Comparison of ENCODE assay signal across 11 mouse cellular contexts in the genomic region with DNA sequence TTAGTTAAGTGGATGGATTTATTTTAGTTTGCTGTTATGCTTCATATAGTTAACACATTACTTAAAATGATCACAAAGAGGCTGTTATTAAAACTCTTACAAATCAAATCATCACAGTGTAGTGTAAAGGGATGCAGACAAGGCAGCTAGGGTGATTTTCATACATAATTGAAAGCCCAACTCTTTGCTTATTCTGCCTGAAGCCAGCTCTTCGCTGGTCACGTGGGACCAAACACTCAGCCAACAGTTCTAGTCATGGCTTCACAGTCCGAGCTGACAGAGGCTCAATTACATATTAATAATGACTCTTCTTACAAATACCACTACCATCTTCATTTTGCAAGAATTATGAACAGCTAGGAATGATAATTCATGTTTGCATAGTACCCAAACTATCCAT.
DNase-seq lines count a peak whose midpoint lies in the region; ATAC-seq and TF ChIP-seq lines count a peak whose summit lies in the region.
"Had no signal": no experiment of that assay in that cellular context is flagged by ENCODE, and none has a peak within 500 bp of the region (broad histone marks: within the 10 kb centered on the region; RNA-seq: fewer than 3 reads in every experiment).

No protein-coding gene starts in this region.

- no peak for DNase-seq in heart, adult 9 months (ENCODE audit: low spot score in 2 of 2)
- DNase-seq in liver, adult 2 months (ENCODE audit: extremely low read depth, low read depth, low spot score): peak; percentile 33
- no peak for DNase-seq in liver
- no peak for DNase-seq in right cerebral cortex, postnatal 25 days
- DNase-seq: cerebellum, postnatal 36 days; spleen, adult 18-20 months had no signal

- no peaks in the 10 kb centered on the region for H3K9me3 ChIP-seq in heart, embryonic 15.5 days (replicated peaks)
- no peaks in the 10 kb centered on the region for H3K9me3 ChIP-seq in intestine, embryonic 15.5 days
- no peaks in the 10 kb centered on the region for H3K9me3 ChIP-seq in neural tube, embryonic 14.5 days (ENCODE audit: control insufficient read depth, low read length)
- H3K9me3 ChIP-seq: liver, embryonic 12.5 days; megakaryocyte, embryonic 14.5 days had no signal

- TF ChIP-seq CTCF in liver, adult 2 months (IDR thresholded peaks at IDR 0.05; ENCODE audit: low read depth, low read length): no peak

- H3K4me2 ChIP-seq in heart, embryonic 15.5 days: peak overlapping the region; percentile 42; the same call in 1 of the 2 replicates
- peak overlapping the region; percentile 52; the same call in 1 of the 2 replicates for H3K4me2 ChIP-seq in intestine, embryonic 15.5 days (replicated peaks)
- no peak overlapping the region for H3K4me2 ChIP-seq in neural tube, embryonic 14.5 days (ENCODE audit: low read depth, low read length)

- no peaks in the 10 kb centered on the region for H3K36me3 ChIP-seq in heart, embryonic 15.5 days
- H3K36me3 ChIP-seq in liver, adult 2 months (ENCODE audit: control insufficient read depth, insufficient read depth, low read length): no peaks in the 10 kb centered on the region
- no peaks in the 10 kb centered on the region for H3K36me3 ChIP-seq in intestine, embryonic 15.5 days
- H3K36me3 ChIP-seq in neural tube, embryonic 14.5 days (ENCODE audit: control insufficient read depth, insufficient read depth, low read length): no peaks in the 10 kb centered on the region
- H3K36me3 ChIP-seq: liver, embryonic 12.5 days had no signal

- ATAC-seq in heart, embryonic 15.5 days (replicated peaks; ENCODE audit: insufficient number of reproducible peaks, insufficient read depth, low FRiP score, low read depth): no peak
- ATAC-seq in intestine, embryonic 15.5 days: no peak
- ATAC-seq in neural tube, embryonic 14.5 days (ENCODE audit: low read depth): 0 out of 2 replicates have a peak, but pooled peaks have one; percentile 52
- ATAC-seq: liver, embryonic 12.5 days had no signal

- H3K4me3 ChIP-seq in heart, embryonic 15.5 days: no peak overlapping the region
- no peak overlapping the region for H3K4me3 ChIP-seq in liver, adult 2 months (ENCODE audit: insufficient read depth, low read depth, low read length)
- no peak overlapping the region for H3K4me3 ChIP-seq in intestine, embryonic 15.5 days (replicated peaks)
- no peak overlapping the region for H3K4me3 ChIP-seq in neural tube, embryonic 14.5 days (ENCODE audit: low read depth, low read length)
- H3K4me3 ChIP-seq: megakaryocyte, embryonic 14.5 days had no signal

- H3K27me3 ChIP-seq in heart, embryonic 15.5 days: no peaks in the 10 kb centered on the region
- H3K27me3 ChIP-seq in liver, adult 2 months (ENCODE audit: control insufficient read depth, insufficient read depth, low read length): no peaks in the 10 kb centered on the region
- H3K27me3 ChIP-seq in intestine, embryonic 15.5 days (replicated peaks): no peaks in the 10 kb centered on the region
- H3K27me3 ChIP-seq in neural tube, embryonic 14.5 days (ENCODE audit: control insufficient read depth, insufficient read depth, low read length): no peaks in the 10 kb centered on the region
- H3K27me3 ChIP-seq: liver, embryonic 12.5 days; megakaryocyte, embryonic 14.5 days had no signal

- 68% methylated on average over 3 of the region's 3 CpGs for WGBS in heart, embryonic 15.5 days
- 63% methylated on average over 3 of the region's 3 CpGs for WGBS in liver, adult 2 months
- WGBS in intestine, embryonic 15.5 days: 48% methylated on average over 3 of the region's 3 CpGs
- 39% methylated on average over 3 of the region's 3 CpGs for WGBS in neural tube, embryonic 14.5 days

- H3K27ac ChIP-seq in heart, embryonic 15.5 days: no peak overlapping the region
- H3K27ac ChIP-seq in liver, adult 2 months (replicated peaks; ENCODE audit: insufficient read depth, low read depth, low read length): no peak overlapping the region
- no peak overlapping the region for H3K27ac ChIP-seq in intestine, embryonic 15.5 days
- no peak overlapping the region for H3K27ac ChIP-seq in neural tube, embryonic 14.5 days (ENCODE audit: low read depth, low read length)
- H3K27ac ChIP-seq: liver, embryonic 12.5 days had no signal

- H3K9ac ChIP-seq in heart, embryonic 15.5 days: no peak overlapping the region
- no peak overlapping the region for H3K9ac ChIP-seq in liver, adult 2 months (ENCODE audit: low read depth, low read length)
- no peak overlapping the region for H3K9ac ChIP-seq in intestine, embryonic 15.5 days
- H3K9ac ChIP-seq in neural tube, embryonic 14.5 days (replicated peaks; ENCODE audit: low read depth, low read length): no peak overlapping the region
- H3K9ac ChIP-seq: liver, embryonic 12.5 days had no signal

- H3K79me2 ChIP-seq in liver, adult 2 months (ENCODE audit: control insufficient read depth, insufficient read depth, low read length): no peaks in the 10 kb centered on the region

- H3K4me1 ChIP-seq in heart, embryonic 15.5 days (replicated peaks): peaks cover 19% of the 10 kb centered on the region
- H3K4me1 ChIP-seq in liver, adult 2 months (ENCODE audit: control insufficient read depth, insufficient read depth, low read length): no peaks in the 10 kb centered on the region
- peaks cover 13% of the 10 kb centered on the region; the same call in 1 of the 2 replicates for H3K4me1 ChIP-seq in intestine, embryonic 15.5 days (replicated peaks)
- peaks cover 8% of the 10 kb centered on the region; the same call in 1 of the 2 replicates for H3K4me1 ChIP-seq in neural tube, embryonic 14.5 days (ENCODE audit: control insufficient read depth, insufficient read depth, low read length)

- no peak for TF ChIP-seq POLR2A in liver, adult 2 months (IDR thresholded peaks at IDR 0.05; ENCODE audit: extremely low read depth, insufficient read depth, low read length)
